ENCODE assay signal across 12 mouse cellular contexts in the genomic region with DNA sequence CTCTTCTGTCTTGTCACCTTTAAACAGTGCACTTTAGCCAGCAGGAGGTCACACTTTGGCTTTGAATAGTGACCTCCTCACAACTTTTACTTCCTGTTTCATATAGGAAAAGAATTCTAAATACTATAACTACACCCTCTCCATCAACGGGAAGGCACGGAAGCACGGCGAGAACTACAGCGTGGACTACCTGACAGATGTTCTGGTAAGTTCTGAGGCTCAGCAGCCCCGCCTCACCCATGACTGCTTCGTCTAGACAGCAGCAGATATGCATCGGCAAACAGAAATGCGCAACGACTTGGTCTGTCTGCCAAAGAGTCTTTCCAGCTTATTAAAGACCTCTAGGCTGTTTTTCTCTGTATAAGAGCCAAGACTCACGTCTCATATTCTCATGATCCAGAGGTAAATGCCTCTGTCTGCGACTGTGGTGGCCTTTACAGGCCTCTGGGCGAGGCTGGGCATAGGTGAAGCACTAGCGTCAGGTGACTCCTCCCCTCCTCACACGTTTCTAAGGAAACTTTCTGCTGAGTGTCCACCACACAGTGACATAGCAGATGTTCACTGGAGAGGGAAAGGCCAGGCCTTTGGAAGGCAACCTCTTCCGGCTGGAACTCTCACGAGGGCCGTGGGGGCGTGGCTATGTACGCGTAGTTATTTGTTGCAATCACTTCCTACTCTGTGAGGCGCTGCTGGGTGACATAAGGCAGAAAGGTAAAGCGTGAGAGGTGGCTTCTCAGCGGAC. TPM values are rescaled to one million over a fixed set of nuclear protein-coding genes. Genes with fewer than 3 reads are reported as not detected.
A peak's percentile ranks its signal among the peaks of the same experiment; 100 is the strongest.
DNase-seq lines count a peak whose midpoint lies in the region; ATAC-seq lines count a peak whose summit lies in the region.
"Had no signal": no experiment of that assay in that cellular context is flagged by ENCODE, and none has a peak within 500 bp of the region (broad histone marks: within the 10 kb centered on the region; RNA-seq: fewer than 3 reads in every experiment).

No protein-coding gene starts in this region.

- H3K4me3 ChIP-seq in kidney, embryonic 16.5 days (ENCODE audit: low read length) = no peak overlapping the region
- H3K4me3 ChIP-seq: layer of hippocampus, adult 2 months; liver, embryonic 12.5 days had no signal

- H3K4me1 ChIP-seq in kidney, embryonic 16.5 days (ENCODE audit: insufficient read depth, low read length) = peaks cover 25% of the 10 kb centered on the region

- H3K36me3 ChIP-seq in kidney, embryonic 16.5 days (ENCODE audit: insufficient read depth, low read length) = peaks cover 42% of the 10 kb centered on the region
- peaks cover 23% of the 10 kb centered on the region for H3K36me3 ChIP-seq in splenic B cell, adult 2 months (ENCODE audit: control insufficient read depth, insufficient read depth, low read length, poor library complexity, severe bottlenecking)

- H3K9ac ChIP-seq in kidney, embryonic 16.5 days (replicated peaks; ENCODE audit: low read length) = 0 out of 2 replicates have a peak overlapping the region, but pooled peaks have one; percentile 20
- H3K9ac ChIP-seq: hindbrain, embryonic 14.5 days; liver, embryonic 12.5 days had no signal

- no peaks in the 10 kb centered on the region for H3K27me3 ChIP-seq in kidney, embryonic 16.5 days (ENCODE audit: insufficient read depth, low read length)
- no peaks in the 10 kb centered on the region for H3K27me3 ChIP-seq in splenic B cell, adult 2 months (ENCODE audit: control insufficient read depth, insufficient read depth, low read length, poor library complexity, severe bottlenecking)
- H3K27me3 ChIP-seq: liver, embryonic 12.5 days had no signal

- ATAC-seq in kidney, embryonic 16.5 days (ENCODE audit: low FRiP score, low TSS enrichment) = peak; percentile 57
- ATAC-seq: liver, embryonic 12.5 days had no signal

- 73% methylated on average over 24 of the region's 24 CpGs for WGBS in kidney, embryonic 16.5 days

- no peak overlapping the region for H3K4me2 ChIP-seq in kidney, embryonic 16.5 days (replicated peaks; ENCODE audit: low read depth, low read length)
- H3K4me2 ChIP-seq: hindbrain, embryonic 14.5 days; liver, embryonic 12.5 days had no signal

- peak overlapping the region; percentile 36 for H3K27ac ChIP-seq in kidney, embryonic 16.5 days (ENCODE audit: low read length)
- H3K27ac ChIP-seq: hindbrain, embryonic 14.5 days; layer of hippocampus, adult 2 months; liver, embryonic 12.5 days had no signal

- no peaks in the 10 kb centered on the region for H3K9me3 ChIP-seq in kidney, embryonic 16.5 days (ENCODE audit: low read length)
- H3K9me3 ChIP-seq: liver, embryonic 12.5 days had no signal

- DNase-seq in lung, adult 18-20 months = peak; percentile 40 to 43
- DNase-seq in lung, postnatal 25 days (ENCODE audit: low spot score) = no peak
- peak; percentile 69 for DNase-seq in R1 (ENCODE audit: low read depth, low spot score)
- DNase-seq in splenic B cell, adult 2 months (ENCODE audit: low read depth, low spot score) = peak; percentile 74
- DNase-seq in thymus, postnatal 0 days (ENCODE audit: low spot score) = no peak
- no peak for DNase-seq in right cerebral cortex, adult 2 months (ENCODE audit: low spot score in 2 of 2)
- DNase-seq: adrenal gland, adult 2 months; gastrocnemius, postnatal 36 days had no signal

RNA-seq across cellular contexts. Expression of a gene that starts 11.8 kb away (rescaled TPM):
- polyA plus RNA-seq in kidney, embryonic 16.5 days (2015; fragmentation: Nextera tagmentation; extraction: Ambion mirVana) = 52.4 and 58.5 TPM in 2 replicates
- polyA plus RNA-seq in thymus, postnatal 0 days (2015; fragmentation: Nextera tagmentation; extraction: Ambion mirVana) = 19.6 and 19.8 TPM in 2 replicates

RNA-seq across cellular contexts. Expression of a gene that starts 25.6 kb away (rescaled TPM):
- 0.80 and 0.95 TPM in 2 replicates for polyA plus RNA-seq in kidney, embryonic 16.5 days (2015; fragmentation: Nextera tagmentation; extraction: Ambion mirVana)
- polyA plus RNA-seq in thymus, postnatal 0 days (2015; fragmentation: Nextera tagmentation; extraction: Ambion mirVana) = 0.25 and 0.37 TPM in 2 replicates

Comparison
In these comparisons a context has a peak if more than half of its experiments do, and no peak if none do; other contexts are left out.
1. DNase-seq: peak in lung, adult 18-20 months (2 of 2), R1 (single experiment) and splenic B cell, adult 2 months (single experiment); none in lung, postnatal 25 days (single experiment), thymus, postnatal 0 days (single experiment) and right cerebral cortex, adult 2 months (0 of 2).